Comparison of ENCODE assay signal across 8 mouse cellular contexts in genomic region chr10:22413702-22414494, GRCm38 (mm10). TPM values are rescaled to one million over a fixed set of nuclear protein-coding genes. Genes with fewer than 3 reads are reported as not detected.
DNase-seq lines count a peak whose midpoint lies in the region; ATAC-seq and TF ChIP-seq lines count a peak whose summit lies in the region.
"Not testable (repeated sequence)": the region's sequence is repeated elsewhere in the genome, so short reads cannot be mapped to it uniquely, and the experiment has no call there.

No protein-coding gene starts in this region.

- 0% methylated on average over 1 of the region's 8 CpGs for WGBS in forebrain, embryonic 12.5 days
- WGBS in heart, embryonic 12.5 days = 10% methylated on average over 1 of the region's 8 CpGs
- 0% methylated on average over 1 of the region's 8 CpGs for WGBS in intestine, postnatal 0 days
- WGBS in limb, embryonic 13.5 days = 14% methylated on average over 2 of the region's 8 CpGs
- WGBS in midbrain, embryonic 14.5 days = 5% methylated on average over 1 of the region's 8 CpGs

- not testable (repeated sequence) for H3K9me3 ChIP-seq in forebrain, embryonic 12.5 days; heart, embryonic 12.5 days (replicated peaks); intestine, postnatal 0 days (ENCODE audit: control insufficient read depth); limb, embryonic 13.5 days; midbrain, embryonic 14.5 days (ENCODE audit: control insufficient read depth, low read length)

- ATAC-seq in forebrain, embryonic 12.5 days (ENCODE audit: low FRiP score) = 0 out of 2 replicates have a peak, but pooled peaks have one; percentile 68
- ATAC-seq in heart, embryonic 12.5 days (ENCODE audit: insufficient number of reproducible peaks, low FRiP score) = 0 out of 2 replicates have a peak, but pooled peaks have one; percentile 42
- ATAC-seq in intestine, postnatal 0 days = 0 out of 2 replicates have a peak, but pooled peaks have one; percentile 19
- ATAC-seq in limb, embryonic 13.5 days (ENCODE audit: low FRiP score, low read depth) = peak; percentile 32; the same call in 1 of the 2 replicates
- ATAC-seq in midbrain, embryonic 14.5 days (ENCODE audit: low FRiP score, low TSS enrichment) = peak; percentile 73

- not testable (repeated sequence) for TF ChIP-seq CTCF in intestine, postnatal 0 days (IDR thresholded peaks at IDR 0.05; ENCODE audit: low read depth)

- not testable (repeated sequence) for H3K36me3 ChIP-seq in forebrain, embryonic 12.5 days (replicated peaks); heart, embryonic 12.5 days; intestine, postnatal 0 days (ENCODE audit: control insufficient read depth, insufficient read depth); limb, embryonic 13.5 days; midbrain, embryonic 14.5 days (ENCODE audit: control insufficient read depth, insufficient read depth, low read length)

- H3K4me1 ChIP-seq in forebrain, embryonic 12.5 days; heart, embryonic 12.5 days (replicated peaks); intestine, postnatal 0 days (replicated peaks; ENCODE audit: control insufficient read depth, insufficient read depth, low read length); limb, embryonic 13.5 days; midbrain, embryonic 14.5 days (ENCODE audit: control insufficient read depth, insufficient read depth, low read length): not testable (repeated sequence)

- H3K4me2 ChIP-seq in forebrain, embryonic 12.5 days; heart, embryonic 12.5 days; intestine, postnatal 0 days (replicated peaks; ENCODE audit: low read depth); limb, embryonic 13.5 days (replicated peaks); midbrain, embryonic 14.5 days (ENCODE audit: low read length): not testable (repeated sequence)

- H3K27ac ChIP-seq in forebrain, embryonic 12.5 days; heart, embryonic 12.5 days (ENCODE audit: poor library complexity, severe bottlenecking); intestine, postnatal 0 days (ENCODE audit: low read depth, low read length); limb, embryonic 13.5 days; midbrain, embryonic 14.5 days (replicated peaks; ENCODE audit: low read depth, low read length): not testable (repeated sequence)

- not testable (repeated sequence) for H3K9ac ChIP-seq in forebrain, embryonic 12.5 days; heart, embryonic 12.5 days; intestine, postnatal 0 days (ENCODE audit: low read depth, low read length); limb, embryonic 13.5 days; midbrain, embryonic 14.5 days (replicated peaks; ENCODE audit: low read length)

- not testable (repeated sequence) for H3K4me3 ChIP-seq in forebrain, embryonic 12.5 days (replicated peaks); heart, embryonic 12.5 days; intestine, postnatal 0 days (ENCODE audit: low read depth, low read length); limb, embryonic 13.5 days; midbrain, embryonic 14.5 days (replicated peaks; ENCODE audit: low read depth, low read length)

- not testable (repeated sequence) for H3K27me3 ChIP-seq in forebrain, embryonic 12.5 days; heart, embryonic 12.5 days (replicated peaks); intestine, postnatal 0 days (replicated peaks; ENCODE audit: control insufficient read depth, insufficient read depth, low read length); limb, embryonic 13.5 days; midbrain, embryonic 14.5 days (ENCODE audit: control insufficient read depth, insufficient read depth, low read length)

- peak; percentile 42 for DNase-seq in adrenal gland, postnatal 14 days
- DNase-seq in midbrain, embryonic 14.5 days = peak; percentile 15
- DNase-seq in right cerebral cortex, adult 2 months (ENCODE audit: low spot score in 2 of 2) = peak; percentile 3 to 38
- peak; percentile 9 for DNase-seq in yolk sac, embryonic 10.5 days (ENCODE audit: low spot score)

RNA-seq across cellular contexts. Expression of gene Raet1d, which starts 53.5 kb away (rescaled TPM):
- 0.85 TPM in 1 of 2 replicates, not detected in the other for total RNA-seq in adrenal gland, postnatal 14 days (2021)
- polyA plus RNA-seq in forebrain, embryonic 12.5 days (2016; fragmentation: Nextera tagmentation; extraction: Ambion mirVana) = 11.2 and 12.6 TPM in 2 replicates
- polyA plus RNA-seq in heart, embryonic 12.5 days (2016; fragmentation: Nextera tagmentation; extraction: Ambion mirVana) = 10.6 and 11.5 TPM in 2 replicates
- 1.3 and 1.8 TPM in 2 replicates for polyA plus RNA-seq in intestine, postnatal 0 days (2015; fragmentation: Nextera tagmentation; extraction: Ambion mirVana)
- 27.0 and 27.8 TPM in 2 replicates for polyA plus RNA-seq in limb, embryonic 13.5 days (2015; fragmentation: Nextera tagmentation; extraction: Ambion mirVana)
- 1.7 and 4.3 TPM in 2 replicates for polyA plus RNA-seq in midbrain, embryonic 14.5 days (2014; fragmentation: Nextera tagmentation; extraction: Ambion mirVana)

Comparison
In these comparisons a context has a peak if more than half of its experiments do, and no peak if none do; other contexts are left out.
1. ATAC-seq: peak in every context shown above with its lines; median percentile 73 in midbrain, embryonic 14.5 days; 68 in forebrain, embryonic 12.5 days; 42 in heart, embryonic 12.5 days; 32 in limb, embryonic 13.5 days; 19 in intestine, postnatal 0 days.